Mouse (Mus musculus) layer of hippocampus, adult 8-10 months (tissue): ENCODE data around the gene Cbx2. TPM values are rescaled to one million over a fixed set of nuclear protein-coding genes. Genes with fewer than 3 reads are reported as not detected.
A peak's percentile ranks its signal among the peaks of the same experiment; 100 is the strongest.

Experiments
- DNase-seq, 2 experiments: peaks; one replicate each; pipeline ENCODE4 v3.0.0; 2022; ENCODE audit warnings: low spot score in 2 of 2
- total RNA-seq, 4 experiments: library from RNA; stranded (reverse); gene quantifications; 2 replicates each; pipeline ENCODE4 v1.2.4; 2022

The Cbx2 gene
- total RNA-seq, 4 experiments from 2014 or later, result 1.7 to 3.9 (median 2.4) TPM

DNA sequence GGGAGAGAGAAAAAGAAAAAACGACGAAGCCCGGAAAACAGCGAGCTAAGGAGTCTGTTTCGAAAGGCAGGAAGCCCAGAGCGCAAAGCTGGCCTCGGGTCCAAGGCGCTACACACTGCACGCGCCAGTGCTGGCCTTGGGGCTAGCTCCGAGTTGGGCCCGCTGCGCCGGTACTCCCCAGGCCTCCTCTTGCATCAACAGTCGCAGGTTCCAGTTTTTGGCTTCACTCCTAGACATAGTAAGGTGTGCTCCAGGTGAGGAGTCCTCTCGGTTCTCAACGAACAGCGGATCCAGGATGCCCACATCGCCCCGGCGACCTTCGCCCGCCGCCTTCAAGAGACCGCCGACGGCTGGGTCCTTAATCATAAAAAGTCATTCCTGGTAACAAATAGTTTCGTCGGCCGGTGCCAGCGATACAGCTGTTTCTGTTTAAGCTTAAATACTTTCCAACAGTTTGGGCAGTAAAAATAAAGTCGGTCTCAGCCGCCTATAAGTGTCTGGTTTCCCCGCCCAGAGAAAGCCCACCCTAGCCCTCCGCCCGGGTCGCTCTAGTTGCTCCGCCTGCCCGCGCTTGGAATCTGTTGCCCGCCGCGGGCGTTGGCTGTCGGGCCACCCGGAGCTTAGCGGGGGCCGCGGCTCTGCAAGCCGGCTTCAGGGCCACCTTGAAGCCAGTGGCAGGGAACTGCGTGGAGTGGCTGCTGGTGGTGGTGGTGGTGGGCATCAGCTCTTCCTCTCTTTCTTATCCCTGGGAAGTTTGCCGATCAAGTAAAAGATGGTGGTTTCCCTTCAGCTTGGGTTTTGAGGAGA is 19.9 kb downstream of the Cbx2 start:
- DNase-seq, result no peak

DNA sequence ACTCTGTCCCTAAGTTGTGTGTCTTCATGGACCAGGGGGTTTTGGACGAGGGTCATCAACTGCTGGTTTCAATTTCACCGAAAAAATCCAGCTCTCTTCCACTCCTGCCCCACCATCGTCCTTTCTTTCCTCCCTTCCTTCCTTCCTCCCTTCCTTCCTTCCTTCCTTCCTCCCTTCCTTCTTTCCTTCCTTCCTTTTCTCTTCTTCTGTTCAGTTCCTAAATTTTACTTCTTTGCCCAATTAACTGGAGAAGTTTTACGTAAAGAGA is 20.4 kb downstream of the Cbx2 start:
- no peak for DNase-seq

DNA sequence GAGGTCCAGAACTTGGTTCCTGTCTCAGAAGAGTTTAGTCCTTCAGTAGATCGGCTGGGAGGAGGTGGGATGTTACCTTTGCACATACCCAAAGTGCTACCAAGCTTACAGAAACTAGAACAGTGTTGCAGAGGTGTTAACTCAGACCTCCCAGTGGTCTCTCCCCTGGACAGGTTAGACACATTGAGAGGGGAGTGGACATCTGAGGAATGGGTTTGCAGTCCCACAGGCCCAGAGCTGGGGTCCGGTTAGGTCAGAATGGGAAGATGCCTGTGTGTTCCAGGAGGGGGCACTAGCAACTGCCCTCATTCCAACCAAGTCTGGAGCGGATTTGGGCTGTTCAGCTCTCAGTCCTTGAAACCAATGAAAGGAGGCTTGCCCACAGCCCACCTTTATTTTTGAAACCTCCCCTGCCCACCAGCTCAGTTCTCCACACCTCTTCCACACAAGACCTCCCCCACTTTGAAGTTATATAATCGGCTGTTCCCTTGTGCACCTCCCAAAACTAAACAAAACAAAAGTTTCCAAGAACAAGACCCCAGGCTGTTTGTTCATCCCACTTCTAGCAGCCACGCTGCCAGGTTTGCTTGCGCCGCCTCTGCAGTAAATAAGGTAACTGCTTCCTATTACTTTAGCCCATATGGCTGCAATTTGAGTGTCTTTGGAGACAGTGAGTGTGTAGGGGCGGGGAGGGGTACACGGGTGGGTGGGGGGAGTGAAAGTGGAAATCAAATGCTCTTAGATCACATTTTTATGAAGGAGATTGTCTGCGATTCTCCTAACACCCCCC is 21.2 kb downstream of the Cbx2 start:
- DNase-seq, result no peak

- DNase-seq, result no peak
Observed at GRCm38 (mm10) chr11:119044551-119045337, 22.0 kb downstream of the Cbx2 start.

- DNase-seq, result no peak
Observed at GRCm38 (mm10) chr11:119046601-119047245, 24.0 kb downstream of the Cbx2 start.

- DNase-seq, result no peak
Observed at GRCm38 (mm10) chr11:119047261-119048132, 24.7 kb downstream of the Cbx2 start.

DNA sequence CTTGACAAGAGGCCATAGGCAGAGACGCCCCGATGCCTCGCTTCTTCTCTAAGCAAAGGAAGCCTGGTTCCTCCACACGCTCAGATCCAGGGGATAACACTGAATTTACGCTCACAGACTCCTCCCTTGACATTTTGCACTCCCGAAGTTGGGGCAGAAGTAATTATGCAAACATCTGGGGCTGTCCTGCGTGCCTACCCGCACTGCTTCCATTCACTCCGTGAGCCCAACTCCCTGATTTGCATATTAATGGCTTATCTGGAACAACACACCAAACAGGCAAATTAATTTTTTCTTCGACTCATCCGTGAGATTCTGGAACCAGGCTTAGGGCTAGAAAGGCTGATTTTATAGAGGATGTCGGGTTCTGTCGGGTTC is 25.4 kb downstream of the Cbx2 start:
- DNase-seq, result no peak

DNA sequence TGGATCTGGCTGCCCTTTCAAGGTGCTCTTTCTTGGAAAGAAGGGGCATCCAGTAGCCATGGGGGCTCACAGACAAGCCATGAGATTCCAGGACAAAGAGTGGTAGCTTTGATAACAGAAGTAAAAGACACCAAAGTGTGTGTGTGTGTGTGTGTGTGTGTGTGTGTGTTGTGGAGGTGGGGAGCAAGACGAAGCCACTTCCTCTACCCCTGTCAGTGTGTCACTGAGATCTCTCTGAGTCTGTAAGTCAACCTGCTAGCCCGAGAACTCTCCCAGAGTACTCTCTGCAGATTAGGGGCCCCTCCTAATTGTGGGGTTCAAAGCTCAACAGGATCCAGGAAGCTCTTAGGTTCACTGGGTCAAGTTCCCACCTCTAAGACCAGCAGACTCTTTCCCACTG is 27.6 kb downstream of the Cbx2 start:
- no peak for DNase-seq

GRCm38 (mm10) chr11:119051426-119051825 is 28.7 kb downstream of the Cbx2 start:
- DNase-seq, result no peak

DNA sequence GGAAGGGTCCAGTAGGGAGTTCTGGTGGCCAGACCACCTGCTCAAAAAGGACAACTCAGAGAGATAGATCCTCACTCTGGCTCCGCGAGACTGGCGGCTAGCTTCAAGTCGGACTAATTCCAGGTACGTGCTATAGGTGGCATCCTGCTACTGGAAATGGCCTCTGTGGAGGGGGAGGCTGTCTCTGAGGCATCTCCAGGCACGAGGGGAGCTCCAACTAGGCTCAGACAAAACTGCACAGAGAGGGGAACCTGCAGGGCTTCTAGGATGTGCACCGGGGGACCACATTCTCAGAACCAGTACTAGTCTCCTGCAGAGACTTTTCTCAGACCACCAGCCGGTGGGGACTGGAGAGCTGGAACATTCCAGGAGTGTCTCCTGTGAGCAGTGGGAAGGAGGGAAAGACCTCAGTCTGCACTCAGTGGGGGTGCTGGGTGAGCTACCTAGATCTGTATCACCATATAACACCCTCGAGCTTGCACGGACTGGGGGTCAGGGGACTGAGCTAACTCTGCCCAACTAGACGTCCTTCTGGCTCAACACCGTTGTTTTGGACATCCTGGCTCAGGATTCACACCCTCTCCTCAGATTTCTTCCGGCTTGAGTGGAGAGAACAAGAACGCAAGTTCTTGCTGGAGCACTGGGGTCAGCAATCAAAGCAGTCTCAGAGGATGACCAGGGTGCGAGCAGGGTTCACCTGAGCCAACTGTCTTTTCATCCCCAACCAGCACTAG is 29.3 kb downstream of the Cbx2 start:
- DNase-seq, result no peak

GRCm38 (mm10) chr11:119052661-119053256 is 30.0 kb downstream of the Cbx2 start:
- DNase-seq, result no peak

DNA sequence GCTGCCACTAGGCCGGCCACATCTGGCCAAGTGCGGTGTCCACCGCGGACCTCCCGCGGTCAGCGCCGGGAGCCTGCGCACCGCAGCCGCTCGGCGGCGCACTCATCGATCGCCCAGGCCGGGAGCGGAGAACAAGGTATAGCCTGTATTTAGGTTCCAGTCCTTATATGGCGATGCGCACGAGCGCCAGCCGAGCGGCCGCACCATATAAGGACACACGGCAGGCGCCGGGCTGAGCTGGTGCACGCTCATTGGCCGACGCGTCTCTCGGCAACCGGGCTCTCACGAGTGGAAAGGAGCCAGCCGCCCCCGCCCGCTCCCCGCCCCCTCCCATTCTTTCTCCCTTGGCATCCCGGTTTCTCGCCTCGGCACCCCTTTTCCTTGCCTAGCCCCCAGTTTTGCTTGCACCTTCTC is 30.5 kb downstream of the Cbx2 start:
- peak; percentile 64 to 70 for DNase-seq

- no peak for DNase-seq
Observed at GRCm38 (mm10) chr11:119053738-119054350, 31.1 kb downstream of the Cbx2 start.

DNA sequence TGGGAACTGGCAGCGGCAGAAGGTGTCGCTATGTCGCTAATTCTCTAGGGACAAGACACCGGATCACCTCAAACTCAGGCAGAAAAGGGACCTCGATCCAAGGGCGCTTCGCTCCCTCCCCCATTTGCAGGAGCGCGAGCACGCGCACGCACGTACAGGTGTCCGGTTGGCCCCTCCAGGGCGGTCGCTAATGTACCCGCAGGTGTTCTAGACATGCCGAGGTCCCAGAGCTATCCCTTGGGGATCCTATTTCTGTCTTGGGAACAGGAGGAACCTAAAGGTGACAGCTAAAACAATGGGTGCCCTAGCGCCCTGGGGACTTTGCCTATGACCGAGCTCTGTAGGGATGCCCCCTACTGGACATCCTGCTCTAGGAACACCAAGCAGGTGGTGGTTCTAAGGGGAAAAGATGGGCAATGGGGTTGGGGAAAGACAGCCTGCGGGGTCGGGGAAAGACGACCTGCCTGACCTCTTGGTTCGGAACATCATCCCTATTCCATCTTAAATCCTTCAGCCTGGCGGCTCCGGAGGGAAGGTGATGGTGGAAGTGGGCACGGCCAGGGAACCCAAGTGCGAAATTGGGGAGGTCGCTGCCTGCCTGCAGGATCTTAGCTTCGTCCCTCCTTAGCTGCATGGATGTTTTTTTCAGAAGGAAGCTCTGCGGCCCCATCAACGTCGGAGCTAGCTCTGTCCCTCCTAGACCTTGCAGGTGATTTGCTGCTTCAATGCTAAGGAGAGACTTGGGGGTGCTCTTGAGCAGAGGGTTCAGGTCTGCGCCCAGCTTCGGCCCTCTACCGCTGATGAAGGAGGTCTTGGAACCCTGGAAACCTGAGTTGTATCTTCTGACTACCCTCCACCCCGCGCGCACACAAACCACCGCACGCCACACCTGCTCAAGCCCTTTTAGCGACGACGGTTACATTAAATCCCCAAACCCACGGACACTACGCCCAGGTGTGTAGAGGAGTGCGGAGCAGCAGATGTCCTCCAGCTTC is 31.9 kb downstream of the Cbx2 start:
- no peak for DNase-seq

GRCm38 (mm10) chr11:119055571-119056131 is 32.9 kb downstream of the Cbx2 start:
- no peak for DNase-seq

- DNase-seq, result no peak
Observed at GRCm38 (mm10) chr11:119056301-119057211, 33.8 kb downstream of the Cbx2 start.
